Mouse (Mus musculus): ENCODE data around the gene Armcx3.

DNA sequence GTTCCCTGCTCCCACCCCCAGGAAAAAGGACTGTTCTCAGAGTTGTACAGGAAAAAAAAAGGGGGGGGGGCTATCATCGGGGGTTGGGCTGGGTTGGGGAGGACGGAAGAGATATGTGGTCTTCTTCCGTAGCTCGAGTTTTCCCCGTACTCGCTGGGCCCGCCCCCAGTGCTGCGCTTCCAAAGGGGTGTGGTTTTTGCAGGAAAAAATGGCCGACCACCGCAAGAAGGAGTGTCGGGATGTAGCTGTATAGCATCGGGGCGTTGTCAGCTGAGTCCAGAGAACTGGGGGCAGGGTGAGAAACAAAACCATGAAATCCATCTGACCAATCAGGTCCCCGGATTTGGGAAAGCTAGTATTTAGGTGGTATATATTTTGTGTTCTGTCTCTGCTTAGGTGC lies 37.9 kb upstream of the Armcx3 start:
- TF ChIP-seq POLR2A (IDR thresholded peaks at IDR 0.05; ENCODE audit: low read depth, low read length) = no peak
- no peak for TF ChIP-seq MEF2A (IDR thresholded peaks at IDR 0.05; ENCODE audit: borderline replicate concordance, low read depth, low read length)
- TF ChIP-seq MAX (IDR thresholded peaks at IDR 0.05; ENCODE audit: low read length) = no peak
- no peak for TF ChIP-seq E2F4 (IDR thresholded peaks at IDR 0.05; ENCODE audit: insufficient replicate concordance, low read depth, low read length)
- no peak for TF ChIP-seq CTCF (conservative IDR thresholded peaks at IDR 0.05 in 1 of 2, IDR thresholded peaks at IDR 0.05 in 1 of 2; ENCODE audit: low read depth in 2 of 2, low read length in 2 of 2)
- no peak for TF ChIP-seq NRF1 (IDR thresholded peaks at IDR 0.05; ENCODE audit: low read depth, low read length)
- no peak for TF ChIP-seq RAD21 (IDR thresholded peaks at IDR 0.05; ENCODE audit: low read depth, low read length)
- no peak for TF ChIP-seq NELFE (IDR thresholded peaks at IDR 0.05; ENCODE audit: low read depth, low read length)
- no peak for TF ChIP-seq HCFC1 (IDR thresholded peaks at IDR 0.05; ENCODE audit: low read depth, low read length)
- no peak for TF ChIP-seq TBP (conservative IDR thresholded peaks at IDR 0.05; ENCODE audit: low read depth, low read length)
- TF ChIP-seq ELF1 (IDR thresholded peaks at IDR 0.05; ENCODE audit: low read depth, low read length) = no peak
- TF ChIP-seq JUND (conservative IDR thresholded peaks at IDR 0.05; ENCODE audit: low read depth, low read length) = no peak
- no peak for TF ChIP-seq ZNF384 (IDR thresholded peaks at IDR 0.05; ENCODE audit: low read depth, low read length)
